Mouse (Mus musculus) fat pad, adult 2 months (tissue): ENCODE data around the gene Lrrc8a.

ENCODE experiments used
- DNase-seq: peaks from one replicate; pipeline ENCODE4 v3.0.0-alpha.2; 2011; ENCODE audit warnings: low read depth, low spot score; ENCODE audit errors: extremely low read depth

Lrrc8a gene

GRCm38 (mm10) chr2:30237199-30237880 lies at the start of gene Lrrc8a:
TSS of gene Lrrc8a (plus strand) at chr2:30237715.
- DNase-seq, result no peak

GRCm38 (mm10) chr2:30191790-30192580 lies 45.5 kb upstream of the Lrrc8a start:
- DNase-seq, result no peak

GRCm38 (mm10) chr2:30194656-30195055 lies 42.9 kb upstream of the Lrrc8a start:
- peak; percentile 78 for DNase-seq

GRCm38 (mm10) chr2:30198021-30198420 lies 39.5 kb upstream of the Lrrc8a start:
- DNase-seq, result no peak

GRCm38 (mm10) chr2:30199984-30200383 lies 37.5 kb upstream of the Lrrc8a start:
- peak; percentile 75 for DNase-seq

GRCm38 (mm10) chr2:30200388-30200925 lies 37.1 kb upstream of the Lrrc8a start:
- no peak for DNase-seq

GRCm38 (mm10) chr2:30203439-30203838 lies 34.1 kb upstream of the Lrrc8a start:
- DNase-seq, result no peak

GRCm38 (mm10) chr2:30205255-30205628 lies 32.3 kb upstream of the Lrrc8a start:
- no peak for DNase-seq

GRCm38 (mm10) chr2:30205629-30206357 lies 31.7 kb upstream of the Lrrc8a start, which contains the start of gene Kyat1:
TSS of gene Kyat1 (minus strand) at chr2:30205847.
- DNase-seq, result peak; percentile 63

GRCm38 (mm10) chr2:30207401-30207800 lies 30.1 kb upstream of the Lrrc8a start:
- DNase-seq, result no peak

GRCm38 (mm10) chr2:30207886-30208285 lies 29.6 kb upstream of the Lrrc8a start:
- no peak for DNase-seq

GRCm38 (mm10) chr2:30211408-30212168 lies 25.9 kb upstream of the Lrrc8a start:
- no peak for DNase-seq

- no peak for DNase-seq
These were observed 25.4 kb upstream of the Lrrc8a start for GRCm38 (mm10) chr2:30212169-30212545.

- DNase-seq, result no peak
These were observed 24.6 kb upstream of the Lrrc8a start for GRCm38 (mm10) chr2:30212951-30213350.

- no peak for DNase-seq
These were observed 22.8 kb upstream of the Lrrc8a start for GRCm38 (mm10) chr2:30214745-30215144.

GRCm38 (mm10) chr2:30215493-30215892 lies 22.0 kb upstream of the Lrrc8a start:
- no peak for DNase-seq

- DNase-seq, result peak; percentile 99
These were observed 21.2 kb upstream of the Lrrc8a start for GRCm38 (mm10) chr2:30216293-30216692.

- no peak for DNase-seq
These were observed 1.9 kb upstream of the Lrrc8a start for GRCm38 (mm10) chr2:30235593-30235992.

- DNase-seq, result no peak
These were observed 903 bp upstream of the Lrrc8a start for GRCm38 (mm10) chr2:30236426-30237198.

GRCm38 (mm10) chr2:30237881-30238280 lies 366 bp downstream of the Lrrc8a start:
- DNase-seq, result no peak
